Mouse (Mus musculus) lung, postnatal 0 days (tissue): ENCODE measurements around the gene Slc26a10. TPM values are rescaled to one million over a fixed set of nuclear protein-coding genes. Genes with fewer than 3 reads are reported as not detected.

Experiments used
- ATAC-seq: fragments of 200-750 bp; cut with Nextera tagmentation; 2 replicates; pipeline ENCODE4 v1.8.0; 2017; ENCODE audit warnings: moderate library complexity
- DNase-seq: peaks from one replicate; pipeline ENCODE4 v3.0.0-alpha.2; 2016; ENCODE audit warnings: low spot score
- H3K27ac ChIP-seq: fragments of 300-500 bp; sonication (generic); 2 replicates; pipeline ENCODE4 v1.5.1; 2014; ENCODE audit warnings: antibody characterized with exemption, mild to moderate bottlenecking, low read length, mixed read lengths
- H3K27me3 ChIP-seq: fragments of 300-500 bp; sonication (generic); replicated peaks from 2 replicates; pipeline ENCODE4 v1.6.1; 2014; ENCODE audit warnings: low read length, mixed read lengths; ENCODE audit not compliant: insufficient read depth
- H3K36me3 ChIP-seq: fragments of 300-500 bp; sonication (generic); 2 replicates; pipeline ENCODE4 v1.6.1; 2014; ENCODE audit warnings: low read length, mixed read lengths; ENCODE audit not compliant: insufficient read depth
- H3K4me1 ChIP-seq: fragments of 300-500 bp; sonication (generic); 2 replicates; pipeline ENCODE4 v1.6.1; 2014; ENCODE audit warnings: antibody characterized with exemption, low read depth, low read length, mixed read lengths; ENCODE audit not compliant: insufficient read depth
- H3K4me2 ChIP-seq: fragments of 300-500 bp; sonication (generic); replicated peaks from 2 replicates; pipeline ENCODE4 v1.6.1; 2014; ENCODE audit warnings: low read depth, mild to moderate bottlenecking, low read length, moderate library complexity, mixed read lengths
- H3K4me3 ChIP-seq: fragments of 300-500 bp; sonication (generic); 2 replicates; pipeline ENCODE4 v1.5.1; 2014; ENCODE audit warnings: low read depth, low read length
- H3K9ac ChIP-seq: fragments of 300-500 bp; sonication (generic); replicated peaks from 2 replicates; pipeline ENCODE4 v1.6.1; 2014; ENCODE audit warnings: low read depth, mild to moderate bottlenecking
- H3K9me3 ChIP-seq: fragments of 300-500 bp; sonication (generic); 2 replicates; pipeline ENCODE4 v1.6.1; 2016; ENCODE audit warnings: low read length, mixed read lengths
- CTCF ChIP-seq: IDR thresholded peaks from 2 replicates; pipeline ENCODE4 v1.5.1; 2016; ENCODE audit warnings: antibody characterized with exemption, mild to moderate bottlenecking
- EP300 ChIP-seq: IDR thresholded peaks from 2 replicates; pipeline ENCODE4 v1.6.1; 2016; ENCODE audit warnings: antibody characterized with exemption, mild to moderate bottlenecking, control low read depth
- WGBS: fragments of 180-500 bp; shearing (Covaris S2); extraction: QIAGEN DNeasy Blood & Tissue Kit; methylation state at CpG from one replicate; pipeline ENCODE4 v1.1.7; 2014; 5-methylcytosine and 5-hydroxymethylcytosine counted together
- polyA plus RNA-seq: library from polyadenylated mRNA; unstranded; fragments of >200 nt; fragmentation: Nextera tagmentation; extraction: Ambion mirVana; gene quantifications from 2 replicates; pipeline ENCODE4 v1.2.1, GENCODE M21; 2015

Slc26a10 gene
- 1.0 and 1.1 TPM in 2 replicates for polyA plus RNA-seq

- H3K4me2 ChIP-seq = peak within 1 kb of the TSS; percentile 27; the same call in 1 of the 2 replicates
- H3K9me3 ChIP-seq = no peaks in the 10 kb centered on the region
- peaks cover 4% of the 10 kb centered on the region for H3K4me1 ChIP-seq
- no peak within 1 kb of the TSS for H3K4me3 ChIP-seq
- H3K27me3 ChIP-seq = peaks cover 57% of the 10 kb centered on the region
- TF ChIP-seq EP300 = no peak
- TF ChIP-seq CTCF = no peak
- H3K27ac ChIP-seq = no peak within 1 kb of the TSS
- no peak within 1 kb of the TSS for H3K9ac ChIP-seq
- 6% methylated on average over 34 of the region's 34 CpGs for WGBS
- H3K36me3 ChIP-seq = no peaks in the 10 kb centered on the region
- DNase-seq (no peak), ATAC-seq (no peak)
Observed at GRCm38 (mm10) chr10:127179871-127180694, at the start of gene Slc26a10. TSS of gene Slc26a10 (minus strand) at chr10:127180645.

GRCm38 (mm10) chr10:127228897-127229296, 48.5 kb upstream of the Slc26a10 start:
- DNase-seq (peak; percentile 76), ATAC-seq (peak; percentile 68)
- no peak overlapping the region for H3K4me3 ChIP-seq
- no peak overlapping the region for H3K4me2 ChIP-seq
- TF ChIP-seq EP300 (no peak), CTCF (peak; percentile 89)
- no peaks in the 10 kb centered on the region for H3K27me3 ChIP-seq
- H3K36me3 ChIP-seq = no peaks in the 10 kb centered on the region
- H3K9me3 ChIP-seq = no peaks in the 10 kb centered on the region
- WGBS = 16% methylated on average over 4 of the region's 4 CpGs
- no peaks in the 10 kb centered on the region for H3K4me1 ChIP-seq
- H3K9ac ChIP-seq = no peak overlapping the region
- H3K27ac ChIP-seq = no peak overlapping the region

GRCm38 (mm10) chr10:127227163-127227562, 46.7 kb upstream of the Slc26a10 start:
- no peaks in the 10 kb centered on the region for H3K4me1 ChIP-seq
- no peak for DNase-seq
- H3K4me2 ChIP-seq = no peak overlapping the region
- no peak for ATAC-seq
- 68% methylated on average over 8 of the region's 8 CpGs for WGBS
- H3K4me3 ChIP-seq = no peak overlapping the region
- H3K9me3 ChIP-seq = no peaks in the 10 kb centered on the region
- H3K36me3 ChIP-seq = no peaks in the 10 kb centered on the region
- no peak overlapping the region for H3K9ac ChIP-seq
- no peaks in the 10 kb centered on the region for H3K27me3 ChIP-seq
- TF ChIP-seq EP300 = no peak
- no peak for TF ChIP-seq CTCF
- H3K27ac ChIP-seq = no peak overlapping the region

GRCm38 (mm10) chr10:127226318-127226895, 46.0 kb upstream of the Slc26a10 start:
- Histone ChIP-seq H3K27me3 (no peaks in the 10 kb centered on the region), H3K27ac (no peak overlapping the region), H3K36me3 (no peaks in the 10 kb centered on the region), H3K9me3 (no peaks in the 10 kb centered on the region), H3K4me2 (no peak overlapping the region), H3K4me1 (no peaks in the 10 kb centered on the region), H3K4me3 (no peak overlapping the region), H3K9ac (no peak overlapping the region)
- DNase-seq = peak; percentile 27
- peak; percentile 41; the same call in 1 of the 2 replicates for ATAC-seq
- TF ChIP-seq EP300 (no peak), CTCF (peak; percentile 59)
- WGBS = 60% methylated on average over 8 of the region's 8 CpGs

- whole genome bisulfite sequencing = 36% methylated on average over 10 of the region's 10 CpGs
- Histone ChIP-seq H3K4me3 (no peak overlapping the region), H3K9ac (no peak overlapping the region), H3K27me3 (no peaks in the 10 kb centered on the region), H3K4me2 (no peak overlapping the region), H3K9me3 (no peaks in the 10 kb centered on the region), H3K36me3 (no peaks in the 10 kb centered on the region), H3K4me1 (no peaks in the 10 kb centered on the region), H3K27ac (no peak overlapping the region)
- ATAC-seq (no peak), DNase-seq (no peak)
- TF ChIP-seq CTCF (no peak), EP300 (no peak)
Observed at GRCm38 (mm10) chr10:127225732-127226131, 45.3 kb upstream of the Slc26a10 start.

- Histone ChIP-seq H3K27me3 (no peaks in the 10 kb centered on the region), H3K27ac (no peak overlapping the region), H3K36me3 (no peaks in the 10 kb centered on the region), H3K4me2 (no peak overlapping the region), H3K4me3 (no peak overlapping the region), H3K4me1 (no peaks in the 10 kb centered on the region), H3K9ac (no peak overlapping the region), H3K9me3 (no peaks in the 10 kb centered on the region)
- DNase-seq (no peak), ATAC-seq (no peak)
- no peak for TF ChIP-seq CTCF
- TF ChIP-seq EP300 = no peak
- WGBS = 43% methylated on average over 6 of the region's 6 CpGs
Observed at GRCm38 (mm10) chr10:127225213-127225612, 44.8 kb upstream of the Slc26a10 start.
